Mouse (Mus musculus): ENCODE measurements around the gene Man1c1. TPM values are rescaled to one million over a fixed set of nuclear protein-coding genes. Genes with fewer than 3 reads are reported as not detected.

Gene Man1c1
- polyA plus RNA-seq, 1 experiment from 2014 or later, result 3.7 TPM

DNA sequence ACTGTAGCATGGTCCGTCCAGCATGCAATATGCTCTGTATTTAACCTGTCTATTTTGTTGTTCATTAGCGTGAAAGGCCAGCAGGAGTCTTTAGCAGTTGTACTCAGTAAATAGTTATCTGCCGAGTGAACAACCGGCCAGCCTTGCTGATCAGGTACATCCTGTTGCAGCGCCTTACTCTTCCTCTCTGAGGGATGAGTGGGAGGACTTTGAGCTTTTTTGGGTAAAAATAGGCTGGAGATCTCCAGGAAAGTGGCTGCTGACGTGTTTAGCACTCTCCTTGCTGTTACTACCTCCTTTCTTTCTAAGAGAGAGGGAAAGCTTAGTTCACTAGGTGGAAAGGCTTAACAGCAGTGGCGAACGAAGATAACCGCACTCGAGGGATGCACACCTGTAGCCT, 186.4 kb downstream of the Man1c1 start:
- Histone ChIP-seq H3K27ac (ENCODE audit: low read length) (no peak overlapping the region), H3K9ac (replicated peaks; ENCODE audit: low read length) (no peak overlapping the region), H3K4me2 (replicated peaks; ENCODE audit: low read depth, low read length) (no peak overlapping the region), H3K9me3 (ENCODE audit: low read length) (no peaks in the 10 kb centered on the region), H3K4me1 (ENCODE audit: insufficient read depth, low read length) (no peaks in the 10 kb centered on the region), H3K27me3 (ENCODE audit: insufficient read depth, low read length) (no peaks in the 10 kb centered on the region), H3K36me3 (ENCODE audit: insufficient read depth, low read length) (no peaks in the 10 kb centered on the region; the same call in 1 of the 2 replicates), H3K4me3 (ENCODE audit: low read length) (no peak overlapping the region)
- ATAC-seq (ENCODE audit: low FRiP score, low TSS enrichment), result no peak
- 89% methylated on average over 10 of the region's 10 CpGs for WGBS

DNA sequence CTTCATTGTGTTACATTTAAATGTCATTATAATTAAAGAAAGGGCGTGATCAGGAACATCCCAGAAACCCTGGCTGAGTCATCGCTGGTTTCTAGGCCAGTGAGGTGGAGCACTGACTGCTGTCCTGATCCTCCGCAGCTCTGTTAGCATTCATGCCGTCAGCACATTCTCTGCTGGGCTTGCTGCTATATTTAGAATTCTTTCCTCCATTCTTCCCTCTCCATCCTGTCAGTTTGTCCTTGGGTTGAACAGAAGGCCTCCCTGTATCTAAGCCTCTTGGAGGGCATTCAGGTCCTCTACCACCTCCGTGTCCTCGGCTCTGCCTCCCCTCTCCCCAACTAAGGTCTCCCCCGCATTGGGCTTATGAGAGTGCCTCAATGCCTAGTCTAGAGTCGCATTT, 187.1 kb downstream of the Man1c1 start:
- H3K27ac ChIP-seq (ENCODE audit: low read length), result no peak overlapping the region
- H3K27me3 ChIP-seq (ENCODE audit: insufficient read depth, low read length), result no peaks in the 10 kb centered on the region
- no peak overlapping the region for H3K4me2 ChIP-seq (replicated peaks; ENCODE audit: low read depth, low read length)
- H3K4me3 ChIP-seq (ENCODE audit: low read length), result no peak overlapping the region
- H3K9me3 ChIP-seq (ENCODE audit: low read length), result no peaks in the 10 kb centered on the region
- no peak overlapping the region for H3K9ac ChIP-seq (replicated peaks; ENCODE audit: low read length)
- ATAC-seq (ENCODE audit: low FRiP score, low TSS enrichment), result no peak
- WGBS, result 65% methylated on average over 8 of the region's 8 CpGs
- no peaks in the 10 kb centered on the region for H3K4me1 ChIP-seq (ENCODE audit: insufficient read depth, low read length)
- H3K36me3 ChIP-seq (ENCODE audit: insufficient read depth, low read length), result no peaks in the 10 kb centered on the region

GRCm38 (mm10) chr4:134515614-134516013, 188.5 kb downstream of the Man1c1 start:
- 89% methylated on average over 7 of the region's 7 CpGs for WGBS
- H3K9me3 ChIP-seq (ENCODE audit: low read length), result no peaks in the 10 kb centered on the region
- peaks cover 7% of the 10 kb centered on the region for H3K4me1 ChIP-seq (ENCODE audit: insufficient read depth, low read length)
- no peak overlapping the region for H3K4me3 ChIP-seq (ENCODE audit: low read length)
- H3K27me3 ChIP-seq (ENCODE audit: insufficient read depth, low read length), result no peaks in the 10 kb centered on the region
- H3K27ac ChIP-seq (ENCODE audit: low read length), result no peak overlapping the region
- no peaks in the 10 kb centered on the region for H3K36me3 ChIP-seq (ENCODE audit: insufficient read depth, low read length)
- ATAC-seq (ENCODE audit: low FRiP score, low TSS enrichment), result no peak
- H3K9ac ChIP-seq (replicated peaks; ENCODE audit: low read length), result no peak overlapping the region
- H3K4me2 ChIP-seq (replicated peaks; ENCODE audit: low read depth, low read length), result no peak overlapping the region

DNA sequence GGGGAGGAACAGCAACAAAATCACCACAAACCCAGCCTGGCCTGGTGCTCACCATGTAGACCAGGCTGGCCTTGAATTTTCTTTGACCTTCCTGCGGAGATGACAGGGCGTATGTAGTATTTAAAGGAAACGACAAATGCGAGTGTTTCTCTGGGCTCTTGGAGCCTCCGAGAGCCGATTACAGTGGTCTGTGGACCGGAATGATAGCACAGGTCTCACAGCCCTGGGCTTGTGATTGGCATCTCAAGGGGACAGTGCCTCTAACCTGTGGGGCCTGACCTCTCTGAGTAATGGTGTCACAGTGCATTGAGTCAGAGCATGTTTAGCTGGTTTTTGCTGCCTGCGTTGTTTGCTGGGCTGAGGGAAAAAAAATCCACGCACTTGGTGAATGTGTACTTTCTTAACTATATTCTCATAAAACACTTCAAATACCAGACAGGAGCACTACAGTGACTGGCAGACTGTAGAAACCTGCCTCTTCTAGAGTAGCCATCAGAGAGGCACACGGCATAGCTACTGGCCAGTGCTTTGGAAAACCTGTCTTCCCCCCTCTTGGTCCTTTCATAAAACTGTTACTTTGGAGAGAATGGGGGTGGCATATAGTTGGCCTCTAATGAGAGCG, 189.7 kb downstream of the Man1c1 start:
- no peak overlapping the region for H3K27ac ChIP-seq (ENCODE audit: low read length)
- WGBS, result 81% methylated on average over 11 of the region's 11 CpGs
- H3K27me3 ChIP-seq (ENCODE audit: insufficient read depth, low read length), result no peaks in the 10 kb centered on the region
- peaks cover 7% of the 10 kb centered on the region for H3K4me1 ChIP-seq (ENCODE audit: insufficient read depth, low read length)
- no peak overlapping the region for H3K4me2 ChIP-seq (replicated peaks; ENCODE audit: low read depth, low read length)
- no peaks in the 10 kb centered on the region for H3K36me3 ChIP-seq (ENCODE audit: insufficient read depth, low read length)
- ATAC-seq (ENCODE audit: low FRiP score, low TSS enrichment), result no peak
- H3K9me3 ChIP-seq (ENCODE audit: low read length), result no peaks in the 10 kb centered on the region
- no peak overlapping the region for H3K9ac ChIP-seq (replicated peaks; ENCODE audit: low read length)
- no peak overlapping the region for H3K4me3 ChIP-seq (ENCODE audit: low read length)

- H3K36me3 ChIP-seq (ENCODE audit: insufficient read depth, low read length), result no peaks in the 10 kb centered on the region
- H3K4me3 ChIP-seq (ENCODE audit: low read length), result peak overlapping the region; percentile 10
- WGBS, result 16% methylated on average over 15 of the region's 15 CpGs
- H3K27ac ChIP-seq (ENCODE audit: low read length), result no peak overlapping the region
- peak overlapping the region; percentile 44 for H3K4me2 ChIP-seq (replicated peaks; ENCODE audit: low read depth, low read length)
- ATAC-seq (ENCODE audit: low FRiP score, low TSS enrichment), result peak; percentile 59
- peaks cover 7% of the 10 kb centered on the region for H3K4me1 ChIP-seq (ENCODE audit: insufficient read depth, low read length)
- no peak overlapping the region; the same call in 1 of the 2 replicates for H3K9ac ChIP-seq (replicated peaks; ENCODE audit: low read length)
- H3K27me3 ChIP-seq (ENCODE audit: insufficient read depth, low read length), result no peaks in the 10 kb centered on the region
- no peaks in the 10 kb centered on the region for H3K9me3 ChIP-seq (ENCODE audit: low read length)
Measured at GRCm38 (mm10) chr4:134512798-134513197, 191.3 kb downstream of the Man1c1 start.

DNA sequence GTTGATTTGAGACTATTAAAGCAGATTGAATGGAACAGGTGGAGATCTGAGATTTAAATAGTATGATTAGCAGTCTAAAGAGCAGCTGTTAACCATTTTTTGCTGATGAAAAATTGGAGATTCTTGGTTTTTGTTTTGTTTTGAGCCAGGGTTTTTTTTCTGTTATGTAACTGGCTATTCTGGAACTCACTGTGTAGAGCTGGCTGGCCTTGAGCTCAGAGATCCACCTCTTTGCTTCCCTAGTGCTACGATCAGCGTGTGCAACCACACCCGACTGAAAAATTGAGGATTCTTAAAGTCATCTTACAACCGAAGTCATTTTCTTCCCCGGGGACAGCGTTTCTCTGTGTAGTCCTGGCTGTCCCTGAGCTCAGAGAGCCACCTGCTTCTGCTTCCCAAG, 192.4 kb downstream of the Man1c1 start:
- Histone ChIP-seq H3K27ac (ENCODE audit: low read length) (no peak overlapping the region), H3K36me3 (ENCODE audit: insufficient read depth, low read length) (no peaks in the 10 kb centered on the region), H3K9ac (replicated peaks; ENCODE audit: low read length) (0 out of 2 replicates have a peak overlapping the region, but pooled peaks have one; percentile 49), H3K27me3 (ENCODE audit: insufficient read depth, low read length) (no peaks in the 10 kb centered on the region), H3K4me3 (ENCODE audit: low read length) (peak overlapping the region; percentile 72), H3K9me3 (ENCODE audit: low read length) (no peaks in the 10 kb centered on the region), H3K4me1 (ENCODE audit: insufficient read depth, low read length) (peaks cover 7% of the 10 kb centered on the region), H3K4me2 (replicated peaks; ENCODE audit: low read depth, low read length) (peak overlapping the region; percentile 91)
- WGBS, result 68% methylated on average over 6 of the region's 6 CpGs
- no peak for ATAC-seq (ENCODE audit: low FRiP score, low TSS enrichment)

Small RNAs within 50 kb of the gene (microRNA-seq; reads per million reads assigned to microRNA genes)
- gene Mir6403, result not detected

Other genes starting within 250 kb of the Man1c1 start
- gene Stmn1, start 236.0 kb downstream of the Man1c1 start, polyA plus RNA-seq (2015; fragmentation: Nextera tagmentation; extraction: Ambion mirVana), result 1,595 and 1,651 TPM in 2 replicates
- 3.3 and 4.4 TPM in 2 replicates for gene Paqr7, start 207.6 kb downstream of the Man1c1 start, polyA plus RNA-seq (2015; fragmentation: Nextera tagmentation; extraction: Ambion mirVana)
- gene Aunip, start 193.3 kb downstream of the Man1c1 start, polyA plus RNA-seq (2015; fragmentation: Nextera tagmentation; extraction: Ambion mirVana), result 15.1 and 16.3 TPM in 2 replicates
- 126 and 127 TPM in 2 replicates for gene Mtfr1l, start 168.9 kb downstream of the Man1c1 start, polyA plus RNA-seq (2015; fragmentation: Nextera tagmentation; extraction: Ambion mirVana)
- gene Selenon, start 152.1 kb downstream of the Man1c1 start, polyA plus RNA-seq (2015; fragmentation: Nextera tagmentation; extraction: Ambion mirVana), result 9.5 and 9.7 TPM in 2 replicates
- gene Ldlrap1, start 63.7 kb upstream of the Man1c1 start, polyA plus RNA-seq (2015; fragmentation: Nextera tagmentation; extraction: Ambion mirVana), result 21.7 and 23.1 TPM in 2 replicates
- 33.1 and 38.4 TPM in 2 replicates for gene Maco1, start 149.1 kb upstream of the Man1c1 start, polyA plus RNA-seq (2015; fragmentation: Nextera tagmentation; extraction: Ambion mirVana)
- gene Rhd, start 160.2 kb upstream of the Man1c1 start, polyA plus RNA-seq (2015; fragmentation: Nextera tagmentation; extraction: Ambion mirVana), result 2.7 and 3.0 TPM in 2 replicates
- gene Tmem50a, start 210.7 kb upstream of the Man1c1 start, polyA plus RNA-seq (2015; fragmentation: Nextera tagmentation; extraction: Ambion mirVana), result 177 and 178 TPM in 2 replicates
- gene Rsrp1, start 219.3 kb upstream of the Man1c1 start, polyA plus RNA-seq (2015; fragmentation: Nextera tagmentation; extraction: Ambion mirVana), result 449 and 450 TPM in 2 replicates
- gene Syf2, start 226.6 kb upstream of the Man1c1 start, polyA plus RNA-seq (2015; fragmentation: Nextera tagmentation; extraction: Ambion mirVana), result 82.6 and 90.6 TPM in 2 replicates

Data from kidney, embryonic 16.5 days (tissue).